Mouse (Mus musculus) lung, postnatal 0 days (tissue): ENCODE measurements around the gene Ifnar1. TPM values are rescaled to one million over a fixed set of nuclear protein-coding genes. Genes with fewer than 3 reads are reported as not detected.
"Not testable (repeated sequence)": the region's sequence is repeated elsewhere in the genome, so short reads cannot be mapped to it uniquely, and the experiment has no call there.

ENCODE experiments used
- ATAC-seq: fragments of 200-750 bp; cut with Nextera tagmentation; 2 replicates; pipeline ENCODE4 v1.8.0; 2017; ENCODE audit warnings: moderate library complexity
- DNase-seq: peaks from one replicate; pipeline ENCODE4 v3.0.0-alpha.2; 2016; ENCODE audit warnings: low spot score
- H3K27ac ChIP-seq: fragments of 300-500 bp; sonication (generic); 2 replicates; pipeline ENCODE4 v1.5.1; 2014; ENCODE audit warnings: antibody characterized with exemption, mild to moderate bottlenecking, low read length, mixed read lengths
- H3K27me3 ChIP-seq: fragments of 300-500 bp; sonication (generic); replicated peaks from 2 replicates; pipeline ENCODE4 v1.6.1; 2014; ENCODE audit warnings: low read length, mixed read lengths; ENCODE audit not compliant: insufficient read depth
- H3K36me3 ChIP-seq: fragments of 300-500 bp; sonication (generic); 2 replicates; pipeline ENCODE4 v1.6.1; 2014; ENCODE audit warnings: low read length, mixed read lengths; ENCODE audit not compliant: insufficient read depth
- H3K4me1 ChIP-seq: fragments of 300-500 bp; sonication (generic); 2 replicates; pipeline ENCODE4 v1.6.1; 2014; ENCODE audit warnings: antibody characterized with exemption, low read depth, low read length, mixed read lengths; ENCODE audit not compliant: insufficient read depth
- H3K4me2 ChIP-seq: fragments of 300-500 bp; sonication (generic); replicated peaks from 2 replicates; pipeline ENCODE4 v1.6.1; 2014; ENCODE audit warnings: low read depth, mild to moderate bottlenecking, low read length, moderate library complexity, mixed read lengths
- H3K4me3 ChIP-seq: fragments of 300-500 bp; sonication (generic); 2 replicates; pipeline ENCODE4 v1.5.1; 2014; ENCODE audit warnings: low read depth, low read length
- H3K9ac ChIP-seq: fragments of 300-500 bp; sonication (generic); replicated peaks from 2 replicates; pipeline ENCODE4 v1.6.1; 2014; ENCODE audit warnings: low read depth, mild to moderate bottlenecking
- H3K9me3 ChIP-seq: fragments of 300-500 bp; sonication (generic); 2 replicates; pipeline ENCODE4 v1.6.1; 2016; ENCODE audit warnings: low read length, mixed read lengths
- CTCF ChIP-seq: IDR thresholded peaks from 2 replicates; pipeline ENCODE4 v1.5.1; 2016; ENCODE audit warnings: antibody characterized with exemption, mild to moderate bottlenecking
- EP300 ChIP-seq: IDR thresholded peaks from 2 replicates; pipeline ENCODE4 v1.6.1; 2016; ENCODE audit warnings: antibody characterized with exemption, mild to moderate bottlenecking, control low read depth
- WGBS: fragments of 180-500 bp; shearing (Covaris S2); extraction: QIAGEN DNeasy Blood & Tissue Kit; methylation state at CpG from one replicate; pipeline ENCODE4 v1.1.7; 2014; 5-methylcytosine and 5-hydroxymethylcytosine counted together
- polyA plus RNA-seq: library from polyadenylated mRNA; unstranded; fragments of >200 nt; fragmentation: Nextera tagmentation; extraction: Ambion mirVana; gene quantifications from 2 replicates; pipeline ENCODE4 v1.2.1, GENCODE M21; 2015

The Ifnar1 gene
- polyA plus RNA-seq, 1 experiment from 2014 or later = 40.3 TPM

DNA sequence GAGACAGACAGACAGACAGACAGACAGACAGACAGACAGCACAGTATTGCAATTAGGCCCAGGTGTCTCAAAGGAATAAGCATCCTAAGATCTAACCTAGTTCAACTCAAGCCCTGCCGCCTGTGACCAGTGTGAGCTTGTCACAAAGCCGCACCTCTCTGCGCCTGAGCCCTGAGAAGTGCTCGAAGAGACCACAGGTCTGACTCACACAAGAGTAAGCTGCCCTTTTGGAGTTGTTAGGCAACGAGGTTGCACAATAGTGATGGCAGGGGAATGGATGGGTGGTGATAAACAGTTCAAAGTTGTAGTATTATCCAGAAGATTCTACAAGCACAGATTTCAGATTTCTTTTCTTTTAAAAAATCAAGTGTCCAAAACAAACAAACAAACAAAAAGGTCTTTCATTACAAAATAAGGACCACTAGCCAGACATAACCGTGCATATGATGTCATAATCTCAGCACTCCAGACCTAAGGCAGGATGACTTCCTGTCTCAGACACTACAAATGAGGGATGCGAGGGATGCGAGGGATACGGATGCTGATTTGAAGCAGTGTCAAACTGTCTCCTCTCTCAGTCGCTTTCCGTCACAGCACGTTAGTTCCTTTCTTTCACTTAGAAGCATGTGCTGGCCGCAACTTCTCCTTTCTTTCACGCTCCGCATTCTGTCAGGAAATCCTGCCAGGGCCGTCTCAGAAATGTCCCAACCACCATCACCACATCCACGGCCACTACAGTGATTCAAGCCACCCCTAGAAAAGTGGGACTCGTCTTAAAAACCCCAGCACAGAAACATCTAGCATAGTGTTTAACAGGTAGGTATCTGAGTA, 37.7 kb downstream of the Ifnar1 start:
- peak; percentile 83 for DNase-seq
- no peaks in the 10 kb centered on the region for H3K4me1 ChIP-seq
- no peaks in the 10 kb centered on the region for H3K36me3 ChIP-seq
- no peak overlapping the region for H3K9ac ChIP-seq
- H3K27me3 ChIP-seq = no peaks in the 10 kb centered on the region
- H3K4me2 ChIP-seq = no peak overlapping the region
- 59% methylated on average over 18 of the region's 18 CpGs for WGBS
- peak overlapping the region; percentile 51; the same call in 1 of the 2 replicates for H3K27ac ChIP-seq
- H3K4me3 ChIP-seq = no peak overlapping the region
- no peak for TF ChIP-seq CTCF
- peak; percentile 50; the same call in 1 of the 2 replicates for TF ChIP-seq EP300
- no peaks in the 10 kb centered on the region for H3K9me3 ChIP-seq
- peak; percentile 93 for ATAC-seq

DNA sequence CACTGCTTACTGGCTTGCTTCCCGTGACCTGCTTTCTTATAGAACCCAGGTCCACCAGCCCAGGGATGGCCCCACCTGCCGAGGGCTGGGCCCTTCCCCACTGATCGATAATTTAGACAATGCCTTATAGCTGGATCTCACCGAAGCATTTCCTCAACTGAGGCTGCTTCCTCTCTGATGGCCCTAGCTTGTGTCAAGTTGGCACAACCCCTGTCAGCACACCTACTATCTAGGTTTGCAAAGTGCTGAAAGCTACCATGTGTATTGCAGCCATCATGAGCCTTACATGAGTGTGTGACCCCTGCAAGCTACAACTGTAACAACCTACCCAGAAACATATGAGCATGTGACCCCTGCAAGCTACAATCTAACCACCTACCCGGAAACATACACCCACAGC, 39.2 kb downstream of the Ifnar1 start:
- no peaks in the 10 kb centered on the region for H3K36me3 ChIP-seq
- no peak overlapping the region for H3K4me3 ChIP-seq
- H3K4me2 ChIP-seq = no peak overlapping the region
- H3K4me1 ChIP-seq = no peaks in the 10 kb centered on the region
- no peak overlapping the region for H3K27ac ChIP-seq
- WGBS = 73% methylated on average over 5 of the region's 5 CpGs
- H3K9ac ChIP-seq = no peak overlapping the region
- DNase-seq (no peak), ATAC-seq (no peak)
- H3K9me3 ChIP-seq = no peaks in the 10 kb centered on the region
- no peaks in the 10 kb centered on the region for H3K27me3 ChIP-seq
- TF ChIP-seq CTCF (no peak), EP300 (no peak)

DNA sequence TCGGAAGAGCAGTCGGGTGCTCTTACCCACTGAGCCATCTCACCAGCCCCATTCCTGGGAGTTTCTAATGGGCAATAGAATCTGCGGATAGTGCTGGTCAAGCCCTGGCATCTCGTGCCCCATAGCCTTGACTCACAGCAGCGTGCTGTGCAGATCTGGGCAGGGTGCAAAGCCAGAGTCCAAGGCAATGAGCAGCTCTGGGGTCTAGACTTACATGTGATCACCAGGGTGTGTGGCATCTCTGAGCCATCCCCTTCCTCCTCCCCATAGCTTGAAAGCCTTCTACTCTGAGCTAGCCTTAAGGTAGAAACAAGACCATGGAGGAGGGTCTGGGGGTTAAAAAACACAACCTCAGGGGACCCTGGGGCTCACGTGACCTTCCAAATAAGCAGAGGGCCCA, 41.2 kb downstream of the Ifnar1 start:
- Histone ChIP-seq H3K27ac (no peak overlapping the region), H3K36me3 (no peaks in the 10 kb centered on the region), H3K9me3 (no peaks in the 10 kb centered on the region), H3K4me3 (no peak overlapping the region), H3K4me1 (no peaks in the 10 kb centered on the region), H3K4me2 (no peak overlapping the region), H3K9ac (no peak overlapping the region), H3K27me3 (no peaks in the 10 kb centered on the region)
- ATAC-seq = no peak
- TF ChIP-seq CTCF = no peak
- TF ChIP-seq EP300 = no peak
- DNase-seq = no peak
- WGBS = 91% methylated on average over 6 of the region's 6 CpGs

GRCm38 (mm10) chr16:91527051-91527450, 42.0 kb downstream of the Ifnar1 start:
- Histone ChIP-seq H3K4me1 (no peaks in the 10 kb centered on the region), H3K27me3 (no peaks in the 10 kb centered on the region), H3K4me3 (no peak overlapping the region), H3K9me3 (no peaks in the 10 kb centered on the region), H3K4me2 (no peak overlapping the region), H3K27ac (no peak overlapping the region), H3K36me3 (no peaks in the 10 kb centered on the region), H3K9ac (no peak overlapping the region)
- 59% methylated on average over 10 of the region's 10 CpGs for WGBS
- DNase-seq (peak; percentile 79), ATAC-seq (peak; percentile 57)
- TF ChIP-seq CTCF (peak; percentile 74), EP300 (no peak)

GRCm38 (mm10) chr16:91527500-91527899, 42.5 kb downstream of the Ifnar1 start:
- no peaks in the 10 kb centered on the region for H3K4me1 ChIP-seq
- H3K27ac ChIP-seq = no peak overlapping the region
- DNase-seq (peak; percentile 29), ATAC-seq (peak; percentile 63)
- no peak overlapping the region for H3K4me3 ChIP-seq
- 39% methylated on average over 5 of the region's 5 CpGs for WGBS
- H3K27me3 ChIP-seq = no peaks in the 10 kb centered on the region
- H3K36me3 ChIP-seq = no peaks in the 10 kb centered on the region
- H3K9ac ChIP-seq = no peak overlapping the region
- no peak overlapping the region for H3K4me2 ChIP-seq
- H3K9me3 ChIP-seq = no peaks in the 10 kb centered on the region
- TF ChIP-seq EP300 (no peak), CTCF (no peak)

- H3K4me2 ChIP-seq = no peak overlapping the region
- no peaks in the 10 kb centered on the region for H3K9me3 ChIP-seq
- H3K4me3 ChIP-seq = no peak overlapping the region
- DNase-seq = no peak
- TF ChIP-seq EP300 (no peak), CTCF (peak; percentile 52)
- H3K27ac ChIP-seq = no peak overlapping the region
- ATAC-seq = no peak
- WGBS = 72% methylated on average over 9 of the region's 9 CpGs
- no peaks in the 10 kb centered on the region for H3K4me1 ChIP-seq
- no peaks in the 10 kb centered on the region for H3K36me3 ChIP-seq
- H3K27me3 ChIP-seq = no peaks in the 10 kb centered on the region
- no peak overlapping the region for H3K9ac ChIP-seq
These were observed 43.5 kb downstream of the Ifnar1 start for GRCm38 (mm10) chr16:91528578-91528977.

- not testable (repeated sequence) for H3K4me1 ChIP-seq, H3K27ac ChIP-seq, H3K4me2 ChIP-seq, H3K27me3 ChIP-seq, H3K36me3 ChIP-seq, H3K4me3 ChIP-seq, DNase-seq, H3K9me3 ChIP-seq, ATAC-seq, H3K9ac ChIP-seq
- WGBS = 67% methylated on average over 4 of the region's 4 CpGs
These were observed 45.8 kb downstream of the Ifnar1 start for GRCm38 (mm10) chr16:91530830-91531229.
